Mouse (Mus musculus): ENCODE results near the gene Gm4792. TPM values are rescaled to one million over a fixed set of nuclear protein-coding genes. Genes with fewer than 3 reads are reported as not detected.

Gm4792 gene
- polyA plus RNA-seq, 1 experiment from 2014 or later = not detected

DNA sequence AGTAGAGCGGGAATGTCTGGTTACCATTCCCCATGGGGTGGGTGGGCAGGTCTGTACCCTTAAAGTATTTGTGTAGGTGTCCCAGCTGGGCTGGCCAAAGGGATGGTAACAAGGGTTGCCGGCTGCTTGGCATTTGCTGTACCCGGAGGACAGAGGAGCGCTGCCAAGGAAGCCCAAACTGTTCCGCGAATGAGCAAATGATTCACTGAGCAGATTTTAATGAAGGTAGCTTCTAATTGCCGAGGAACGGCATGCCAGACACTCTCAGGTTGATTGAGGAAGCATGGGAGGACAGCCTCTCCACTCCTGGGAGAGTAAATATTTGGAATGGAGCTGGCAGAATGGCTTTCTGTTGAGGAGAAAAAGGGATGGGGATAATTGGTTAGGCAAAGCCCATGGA, 16.3 kb downstream of the Gm4792 start:
- Histone ChIP-seq H3K4me3 (ENCODE audit: low read length) (no peak overlapping the region), H3K4me1 (ENCODE audit: control insufficient read depth, insufficient read depth, low read length) (no peaks in the 10 kb centered on the region), H3K9me3 (ENCODE audit: control insufficient read depth, low read length) (no peaks in the 10 kb centered on the region), H3K27me3 (ENCODE audit: control insufficient read depth, insufficient read depth, low read length) (no peaks in the 10 kb centered on the region), H3K4me2 (replicated peaks; ENCODE audit: low read depth, low read length) (no peak overlapping the region), H3K36me3 (ENCODE audit: control insufficient read depth, insufficient read depth, low read length) (no peaks in the 10 kb centered on the region), H3K27ac (ENCODE audit: low read depth, low read length) (no peak overlapping the region), H3K9ac (ENCODE audit: low read depth, low read length) (no peak overlapping the region)
- ATAC-seq (ENCODE audit: low FRiP score, low TSS enrichment) = no peak
- WGBS = 89% methylated on average over 8 of the region's 8 CpGs

DNA sequence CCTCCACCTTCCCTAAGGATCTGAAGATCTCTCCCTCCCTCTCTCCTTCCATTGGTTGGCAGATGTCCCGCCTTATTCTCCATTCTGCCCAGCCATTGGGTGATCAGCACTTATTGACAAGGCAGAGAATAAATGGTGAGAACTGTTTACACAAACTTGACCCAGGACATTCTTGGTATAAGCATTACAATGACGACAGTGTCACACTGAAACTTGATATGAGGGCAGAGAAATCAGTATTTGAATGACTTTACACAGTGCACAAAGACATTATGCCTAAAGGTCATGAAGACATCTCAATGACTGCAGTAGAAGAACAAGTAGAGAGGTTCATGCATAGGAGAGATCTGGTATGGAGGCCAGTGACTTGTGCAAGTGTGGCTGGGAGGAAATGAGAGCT, 22.0 kb downstream of the Gm4792 start:
- Histone ChIP-seq H3K4me3 (ENCODE audit: low read length) (no peak overlapping the region), H3K27me3 (ENCODE audit: control insufficient read depth, insufficient read depth, low read length) (no peaks in the 10 kb centered on the region), H3K9ac (ENCODE audit: low read depth, low read length) (no peak overlapping the region), H3K27ac (ENCODE audit: low read depth, low read length) (no peak overlapping the region), H3K4me2 (replicated peaks; ENCODE audit: low read depth, low read length) (no peak overlapping the region), H3K36me3 (ENCODE audit: control insufficient read depth, insufficient read depth, low read length) (no peaks in the 10 kb centered on the region), H3K4me1 (ENCODE audit: control insufficient read depth, insufficient read depth, low read length) (no peaks in the 10 kb centered on the region), H3K9me3 (ENCODE audit: control insufficient read depth, low read length) (no peaks in the 10 kb centered on the region)
- ATAC-seq (ENCODE audit: low FRiP score, low TSS enrichment) = no peak
- 52% methylated on average over 2 of the region's 2 CpGs for WGBS

DNA sequence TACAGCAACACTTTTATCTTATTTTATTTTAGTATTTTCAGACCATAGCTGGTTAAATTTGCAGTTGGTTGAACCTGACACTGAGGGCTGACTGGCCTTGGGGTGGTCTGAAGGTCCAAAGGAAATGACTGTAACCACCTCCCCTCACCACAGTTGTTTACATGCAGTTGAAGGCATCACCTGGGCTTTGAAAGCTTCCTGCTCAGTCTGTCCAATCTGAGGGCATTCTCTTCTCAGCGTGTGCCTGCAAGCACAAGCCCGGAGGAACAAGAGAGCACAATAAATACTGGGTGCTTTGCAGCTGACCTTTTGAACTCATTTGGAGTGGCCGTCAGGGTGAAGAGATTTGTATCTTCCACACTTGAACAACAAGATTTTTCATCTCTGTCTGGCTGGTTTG, 23.2 kb downstream of the Gm4792 start:
- WGBS = 9% methylated on average over 3 of the region's 3 CpGs
- no peak overlapping the region for H3K9ac ChIP-seq (ENCODE audit: low read depth, low read length)
- no peak overlapping the region for H3K4me3 ChIP-seq (ENCODE audit: low read length)
- ATAC-seq (ENCODE audit: low FRiP score, low TSS enrichment) = no peak
- no peaks in the 10 kb centered on the region for H3K36me3 ChIP-seq (ENCODE audit: control insufficient read depth, insufficient read depth, low read length)
- no peaks in the 10 kb centered on the region for H3K4me1 ChIP-seq (ENCODE audit: control insufficient read depth, insufficient read depth, low read length)
- no peaks in the 10 kb centered on the region for H3K9me3 ChIP-seq (ENCODE audit: control insufficient read depth, low read length)
- H3K4me2 ChIP-seq (replicated peaks; ENCODE audit: low read depth, low read length) = no peak overlapping the region
- no peaks in the 10 kb centered on the region for H3K27me3 ChIP-seq (ENCODE audit: control insufficient read depth, insufficient read depth, low read length)
- H3K27ac ChIP-seq (ENCODE audit: low read depth, low read length) = no peak overlapping the region

DNA sequence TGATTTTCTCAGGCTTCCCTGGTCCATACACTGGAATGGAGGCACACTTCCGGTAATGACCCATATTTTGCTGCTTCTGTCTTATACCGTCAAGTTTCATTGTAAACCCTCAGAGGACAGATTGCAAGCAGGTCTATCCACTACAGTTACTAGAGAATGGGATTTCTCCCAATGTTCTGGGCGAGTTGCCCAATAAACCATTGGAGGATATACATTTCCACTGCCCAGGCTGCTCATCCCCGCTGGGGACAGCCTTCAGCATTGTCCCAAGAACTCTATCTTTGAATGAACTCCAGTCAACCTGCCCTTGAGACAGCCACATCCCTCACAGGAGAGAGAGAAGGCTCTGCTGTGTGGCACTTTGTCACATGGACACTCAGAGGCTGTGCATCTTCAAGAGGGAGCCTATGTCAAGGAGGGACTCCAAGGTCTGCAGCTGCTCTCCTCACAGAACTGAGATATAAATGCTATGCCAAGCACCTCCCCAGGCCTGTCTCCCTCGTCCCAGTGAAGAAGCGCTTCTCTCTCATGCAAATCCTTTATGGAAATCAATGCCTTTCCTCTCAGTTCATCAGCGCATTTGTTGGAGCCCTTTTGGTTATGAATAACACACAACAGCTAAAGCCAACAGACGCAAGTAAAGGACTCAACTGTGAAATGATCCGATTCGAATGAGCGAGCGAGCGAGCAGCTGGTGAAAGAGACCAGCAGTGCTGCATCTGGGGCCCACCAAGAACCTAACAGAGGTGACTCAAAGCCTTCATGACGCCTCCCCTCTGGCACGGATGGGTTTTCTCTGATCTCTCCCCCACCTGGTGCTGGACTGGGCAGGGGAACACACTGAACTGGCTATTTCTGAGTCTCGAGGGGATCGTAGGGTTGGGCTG, 32.6 kb downstream of the Gm4792 start:
- no peak overlapping the region for H3K4me2 ChIP-seq (replicated peaks; ENCODE audit: low read depth, low read length)
- H3K27me3 ChIP-seq (ENCODE audit: control insufficient read depth, insufficient read depth, low read length) = no peaks in the 10 kb centered on the region
- ATAC-seq (ENCODE audit: low FRiP score, low TSS enrichment) = no peak
- no peaks in the 10 kb centered on the region for H3K9me3 ChIP-seq (ENCODE audit: control insufficient read depth, low read length)
- H3K27ac ChIP-seq (ENCODE audit: low read depth, low read length) = no peak overlapping the region
- H3K4me1 ChIP-seq (ENCODE audit: control insufficient read depth, insufficient read depth, low read length) = no peaks in the 10 kb centered on the region
- no peak overlapping the region for H3K4me3 ChIP-seq (ENCODE audit: low read length)
- no peak overlapping the region for H3K9ac ChIP-seq (ENCODE audit: low read depth, low read length)
- no peaks in the 10 kb centered on the region for H3K36me3 ChIP-seq (ENCODE audit: control insufficient read depth, insufficient read depth, low read length)
- WGBS = 73% methylated on average over 17 of the region's 17 CpGs

DNA sequence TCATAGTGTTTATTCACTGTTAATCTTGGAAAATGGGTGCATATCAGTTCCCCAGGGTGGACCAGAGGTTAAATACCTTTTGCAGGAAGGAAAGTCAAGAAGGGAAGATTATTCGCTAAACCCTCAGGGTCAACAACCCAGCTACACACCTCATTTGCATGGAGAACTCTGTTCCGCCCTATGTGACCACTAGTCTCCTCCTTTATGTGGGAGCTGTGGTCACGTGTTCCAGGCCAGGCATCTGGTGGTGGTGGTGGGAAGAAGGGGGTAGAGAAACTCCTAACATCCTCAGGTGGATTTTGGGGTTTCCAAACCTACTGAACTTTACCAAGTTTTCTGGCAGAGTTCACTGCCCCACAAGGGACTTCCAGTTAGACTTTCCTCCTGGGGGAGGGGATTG, 35.3 kb downstream of the Gm4792 start:
- Histone ChIP-seq H3K9me3 (ENCODE audit: control insufficient read depth, low read length) (no peaks in the 10 kb centered on the region), H3K27ac (ENCODE audit: low read depth, low read length) (no peak overlapping the region), H3K36me3 (ENCODE audit: control insufficient read depth, insufficient read depth, low read length) (no peaks in the 10 kb centered on the region), H3K27me3 (ENCODE audit: control insufficient read depth, insufficient read depth, low read length) (no peaks in the 10 kb centered on the region), H3K9ac (ENCODE audit: low read depth, low read length) (no peak overlapping the region), H3K4me2 (replicated peaks; ENCODE audit: low read depth, low read length) (no peak overlapping the region), H3K4me1 (ENCODE audit: control insufficient read depth, insufficient read depth, low read length) (no peaks in the 10 kb centered on the region), H3K4me3 (ENCODE audit: low read length) (no peak overlapping the region)
- WGBS = 71% methylated on average over 3 of the region's 3 CpGs
- no peak for ATAC-seq (ENCODE audit: low FRiP score, low TSS enrichment)

- Histone ChIP-seq H3K9ac (ENCODE audit: low read depth, low read length) (no peak overlapping the region), H3K4me2 (replicated peaks; ENCODE audit: low read depth, low read length) (no peak overlapping the region), H3K9me3 (ENCODE audit: control insufficient read depth, low read length) (no peaks in the 10 kb centered on the region), H3K36me3 (ENCODE audit: control insufficient read depth, insufficient read depth, low read length) (no peaks in the 10 kb centered on the region), H3K27me3 (ENCODE audit: control insufficient read depth, insufficient read depth, low read length) (no peaks in the 10 kb centered on the region), H3K4me3 (ENCODE audit: low read length) (no peak overlapping the region), H3K4me1 (ENCODE audit: control insufficient read depth, insufficient read depth, low read length) (no peaks in the 10 kb centered on the region), H3K27ac (ENCODE audit: low read depth, low read length) (no peak overlapping the region)
- WGBS = 92% methylated on average over 13 of the region's 13 CpGs
- ATAC-seq (ENCODE audit: low FRiP score, low TSS enrichment) = no peak
Observed at GRCm38 (mm10) chr10:94262646-94263045, 35.9 kb downstream of the Gm4792 start.

DNA sequence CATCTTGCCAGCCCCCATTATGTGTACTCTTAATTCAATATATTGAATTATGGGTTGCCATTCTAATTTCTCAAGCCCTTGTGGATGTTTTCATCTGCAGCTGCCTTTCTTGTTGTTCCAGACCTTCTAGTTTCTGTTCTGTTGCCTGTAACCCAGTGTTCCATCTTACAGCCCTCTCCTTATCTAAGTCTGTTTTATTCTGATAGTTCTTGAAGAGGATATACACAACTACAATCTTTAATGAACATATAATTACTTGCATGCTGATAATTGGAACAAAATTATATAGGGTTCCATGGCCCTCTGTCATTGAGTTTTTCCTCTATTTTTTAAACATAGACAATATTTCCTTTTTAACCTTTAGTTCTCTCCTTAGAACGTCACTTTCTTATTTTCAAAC, 38.0 kb downstream of the Gm4792 start:
- Histone ChIP-seq H3K4me1 (ENCODE audit: control insufficient read depth, insufficient read depth, low read length) (no peaks in the 10 kb centered on the region), H3K27me3 (ENCODE audit: control insufficient read depth, insufficient read depth, low read length) (no peaks in the 10 kb centered on the region), H3K4me3 (ENCODE audit: low read length) (no peak overlapping the region), H3K4me2 (replicated peaks; ENCODE audit: low read depth, low read length) (no peak overlapping the region), H3K9me3 (ENCODE audit: control insufficient read depth, low read length) (no peaks in the 10 kb centered on the region), H3K9ac (ENCODE audit: low read depth, low read length) (no peak overlapping the region), H3K27ac (ENCODE audit: low read depth, low read length) (no peak overlapping the region), H3K36me3 (ENCODE audit: control insufficient read depth, insufficient read depth, low read length) (no peaks in the 10 kb centered on the region)
- 85% methylated on average over 1 of the region's 1 CpGs for WGBS
- no peak for ATAC-seq (ENCODE audit: low FRiP score, low TSS enrichment)

DNA sequence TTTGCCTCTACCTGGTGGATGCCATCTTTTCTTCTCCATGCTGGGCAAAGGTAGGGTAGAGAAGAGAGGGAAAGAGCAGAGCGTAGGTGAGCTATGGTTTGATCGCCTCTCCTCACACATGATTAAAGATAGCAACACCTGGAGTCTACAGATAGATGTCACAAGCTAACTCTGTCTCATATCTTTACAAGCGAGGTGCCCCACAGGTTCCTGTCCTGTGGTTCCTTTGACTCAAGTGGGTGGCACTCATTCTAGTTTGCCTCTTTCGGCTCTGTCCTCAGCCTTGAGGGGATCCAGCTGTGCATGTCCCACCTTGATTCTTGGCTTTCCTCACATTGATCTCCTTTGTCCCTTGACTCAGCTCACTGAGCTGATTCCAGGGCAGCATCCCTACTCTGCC, 42.0 kb downstream of the Gm4792 start:
- Histone ChIP-seq H3K27ac (ENCODE audit: low read depth, low read length) (no peak overlapping the region), H3K9me3 (ENCODE audit: control insufficient read depth, low read length) (no peaks in the 10 kb centered on the region), H3K4me3 (ENCODE audit: low read length) (no peak overlapping the region), H3K9ac (ENCODE audit: low read depth, low read length) (no peak overlapping the region), H3K27me3 (ENCODE audit: control insufficient read depth, insufficient read depth, low read length) (no peaks in the 10 kb centered on the region), H3K4me2 (replicated peaks; ENCODE audit: low read depth, low read length) (no peak overlapping the region), H3K4me1 (ENCODE audit: control insufficient read depth, insufficient read depth, low read length) (0 out of 2 replicates have a peak, but pooled peaks cover 3% of the 10 kb centered on the region), H3K36me3 (ENCODE audit: control insufficient read depth, insufficient read depth, low read length) (no peaks in the 10 kb centered on the region)
- no peak for ATAC-seq (ENCODE audit: low FRiP score, low TSS enrichment)
- 84% methylated on average over 4 of the region's 4 CpGs for WGBS

GRCm38 (mm10) chr10:94255744-94256143, 42.8 kb downstream of the Gm4792 start:
- H3K9ac ChIP-seq (ENCODE audit: low read depth, low read length) = no peak overlapping the region
- H3K4me1 ChIP-seq (ENCODE audit: control insufficient read depth, insufficient read depth, low read length) = 0 out of 2 replicates have a peak, but pooled peaks cover 3% of the 10 kb centered on the region
- no peaks in the 10 kb centered on the region for H3K9me3 ChIP-seq (ENCODE audit: control insufficient read depth, low read length)
- no peaks in the 10 kb centered on the region for H3K27me3 ChIP-seq (ENCODE audit: control insufficient read depth, insufficient read depth, low read length)
- H3K36me3 ChIP-seq (ENCODE audit: control insufficient read depth, insufficient read depth, low read length) = no peaks in the 10 kb centered on the region
- no peak overlapping the region for H3K4me3 ChIP-seq (ENCODE audit: low read length)
- 22% methylated on average over 6 of the region's 6 CpGs for WGBS
- no peak overlapping the region for H3K27ac ChIP-seq (ENCODE audit: low read depth, low read length)
- H3K4me2 ChIP-seq (replicated peaks; ENCODE audit: low read depth, low read length) = no peak overlapping the region
- ATAC-seq (ENCODE audit: low FRiP score, low TSS enrichment) = peak; percentile 83

Data from kidney, embryonic 14.5 days (tissue).